Mouse (Mus musculus) layer of hippocampus, postnatal 36 days (tissue): ENCODE measurements around the gene Scml4. TPM values are rescaled to one million over a fixed set of nuclear protein-coding genes. Genes with fewer than 3 reads are reported as not detected.

Experiments
- DNase-seq, 2 experiments: peaks; one replicate each; pipeline ENCODE4 v3.0.0; 2022
- total RNA-seq, 2 experiments: library from RNA; stranded (reverse); gene quantifications; 2 replicates each; pipeline ENCODE4 v1.2.3; 2021

Gene Scml4
- total RNA-seq, 2 experiments from 2014 or later, result 4.4 to 5.1 TPM

DNA sequence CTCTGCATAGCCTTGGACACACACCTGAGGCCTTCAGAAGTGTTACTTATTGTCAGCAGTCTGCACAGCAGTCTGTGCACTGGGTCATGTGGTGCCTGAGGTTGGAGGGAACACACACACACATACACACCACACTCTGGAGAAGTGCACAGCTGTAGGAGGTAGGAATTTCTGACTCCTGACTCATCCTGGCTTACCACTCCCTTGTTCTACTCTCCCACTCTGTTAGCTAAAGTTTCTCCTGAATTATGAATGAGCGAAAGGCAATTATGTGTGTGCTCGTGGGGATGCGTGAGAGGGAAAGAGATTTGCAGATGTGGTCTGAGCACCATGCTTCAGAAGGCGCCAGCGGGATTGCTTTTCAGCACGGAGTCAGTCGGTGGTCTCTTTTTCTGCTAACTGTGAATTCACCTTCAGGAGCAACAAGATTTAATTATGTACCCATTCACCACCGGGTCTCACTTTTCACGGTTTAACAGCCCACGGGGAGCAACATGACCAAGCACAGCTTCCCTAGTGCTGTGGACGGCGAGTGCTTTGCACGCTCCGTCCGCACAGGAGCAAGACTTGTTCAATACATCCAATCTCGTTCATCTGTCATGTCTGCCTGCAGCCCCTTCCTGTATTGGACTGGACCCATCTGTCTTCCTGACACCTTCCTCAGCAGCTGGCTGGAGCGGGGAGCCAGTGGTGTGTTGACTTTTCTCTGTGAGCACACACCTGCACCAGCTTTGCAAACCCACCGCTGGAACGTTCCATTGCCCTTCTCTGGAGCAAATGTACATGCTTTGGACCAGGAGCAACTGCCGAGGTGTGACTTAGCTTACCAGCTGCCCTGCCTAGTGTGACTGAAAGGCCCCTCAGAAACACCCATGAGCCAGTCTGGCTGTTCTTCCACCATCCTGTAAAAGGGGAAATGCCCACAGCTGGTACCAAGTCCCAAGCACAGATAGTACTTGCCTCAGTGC is 91.2 kb downstream of the Scml4 start:
- no peak for DNase-seq

DNA sequence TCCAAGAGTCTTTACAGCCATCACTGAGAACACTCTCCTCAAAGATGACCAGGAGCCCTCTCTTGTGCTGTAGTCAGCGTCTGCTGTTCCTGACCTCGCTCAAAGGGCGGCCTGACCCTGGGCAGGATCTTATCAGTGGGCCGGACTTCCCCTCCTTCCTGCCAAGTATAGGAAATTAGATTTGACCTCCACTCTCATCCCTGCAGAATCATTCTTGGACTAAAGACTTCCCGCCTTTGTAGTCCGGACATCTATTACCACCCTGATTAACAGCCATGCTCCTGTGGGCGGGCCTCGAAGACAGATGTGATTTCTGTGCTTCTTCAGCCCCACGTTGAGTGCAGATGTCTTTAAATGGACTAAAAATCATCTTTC is 91.9 kb downstream of the Scml4 start:
- DNase-seq, result no peak

GRCm38 (mm10) chr10:42953601-42954000 is 93.4 kb downstream of the Scml4 start:
- no peak for DNase-seq

DNA sequence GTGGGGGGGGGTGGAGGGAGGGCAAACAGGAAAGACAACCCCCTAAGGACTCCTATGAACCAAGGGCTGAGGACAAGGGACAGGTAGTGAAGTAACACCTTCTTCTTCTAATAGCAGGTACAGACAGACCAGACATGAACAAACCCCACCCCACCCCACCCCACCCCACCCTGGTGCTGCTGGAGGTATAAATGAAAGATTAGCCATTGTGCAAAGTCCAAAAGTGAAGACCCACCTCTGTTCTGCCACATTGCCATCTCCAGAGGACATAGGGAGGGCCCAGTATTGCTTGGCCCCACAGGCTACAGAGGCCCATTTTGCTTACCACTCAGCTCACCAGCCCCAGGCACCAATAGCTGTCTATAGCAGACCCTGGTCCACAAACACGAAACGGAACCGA is 95.0 kb downstream of the Scml4 start:
- DNase-seq, result no peak

GRCm38 (mm10) chr10:42957881-42958651 is 97.9 kb downstream of the Scml4 start:
- DNase-seq, result peak; percentile 50 to 62

DNA sequence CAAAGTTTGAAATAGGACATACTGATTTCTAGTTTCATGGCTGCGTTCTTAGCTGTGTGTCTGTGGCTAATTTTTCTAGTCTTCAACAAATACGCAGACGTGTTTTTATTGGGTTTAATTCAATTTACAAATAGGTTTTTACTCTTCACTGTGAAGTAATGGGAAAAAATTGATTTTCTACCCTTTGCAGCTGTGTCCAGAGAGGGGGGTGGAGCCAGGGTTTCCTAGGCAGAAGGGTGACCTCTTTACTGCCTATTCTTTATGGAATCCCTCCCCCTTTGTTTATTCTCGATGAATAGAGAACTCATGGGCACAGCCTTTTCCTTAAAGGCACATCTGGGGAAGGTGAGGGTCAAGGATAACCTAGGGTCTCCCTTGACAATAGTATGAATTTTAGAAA is 98.5 kb downstream of the Scml4 start:
- DNase-seq, result no peak

DNA sequence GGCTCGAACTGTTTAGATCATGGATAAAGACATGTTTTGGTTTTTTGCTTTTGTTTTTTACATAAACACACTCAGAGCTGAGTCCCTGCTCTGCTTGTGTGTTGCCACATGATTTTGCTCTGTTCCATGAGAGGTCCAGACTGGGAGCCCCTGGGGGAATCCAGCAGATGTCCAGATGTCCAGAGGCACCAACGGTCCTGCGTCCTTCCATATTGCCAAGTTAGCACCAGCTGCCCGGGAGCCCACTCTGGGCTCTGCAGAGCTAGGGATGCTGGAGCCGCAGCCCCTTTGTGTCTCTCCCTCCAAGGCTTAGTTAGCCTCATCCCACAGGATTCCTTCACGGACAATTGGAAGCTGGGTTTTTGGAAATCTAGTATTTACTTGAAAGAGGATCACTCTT is 101.6 kb downstream of the Scml4 start:
- DNase-seq, result no peak

DNA sequence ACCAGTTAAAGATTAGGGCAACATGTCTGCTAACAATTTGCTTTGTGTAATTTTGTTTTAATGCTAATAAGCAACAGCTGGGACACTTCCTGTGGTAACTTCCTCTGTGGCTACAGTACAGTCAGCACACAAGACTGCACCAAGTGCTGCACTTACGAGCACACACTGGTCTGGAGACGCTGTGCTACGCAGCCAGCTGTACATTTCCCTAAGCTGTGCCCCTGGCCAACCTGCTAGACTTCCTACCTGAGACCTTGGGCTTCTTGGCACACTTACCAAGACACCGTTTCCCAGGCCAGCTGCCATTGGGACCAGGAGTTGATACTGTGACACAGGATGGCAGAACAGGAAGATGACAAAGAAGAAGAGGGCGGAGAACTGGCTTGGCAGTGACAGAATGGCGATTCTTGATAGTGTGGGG is 102.0 kb downstream of the Scml4 start:
- no peak for DNase-seq

- DNase-seq, result no peak
Observed at GRCm38 (mm10) chr10:42962655-42963054, 102.5 kb downstream of the Scml4 start.

GRCm38 (mm10) chr10:42963061-42963460 is 102.9 kb downstream of the Scml4 start:
- no peak for DNase-seq

DNA sequence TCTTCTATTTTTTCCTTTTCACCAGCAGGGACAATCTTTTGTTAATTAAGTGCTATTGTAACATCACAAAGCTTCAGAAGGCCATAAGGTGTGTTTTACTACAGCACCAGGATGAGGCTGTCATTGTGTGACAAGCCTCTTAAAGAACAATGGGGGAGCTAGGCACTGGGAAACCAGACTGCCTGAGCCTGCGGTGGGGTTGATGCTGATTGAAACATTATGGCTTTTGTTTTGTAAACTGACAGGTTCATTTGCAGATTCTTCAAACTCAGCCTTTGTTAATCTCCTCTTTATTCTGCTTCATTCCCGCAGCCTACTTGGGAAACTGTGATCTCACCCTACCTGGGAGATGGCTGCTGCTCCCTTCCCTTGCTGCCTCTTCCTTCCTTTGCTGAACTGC is 108.2 kb downstream of the Scml4 start:
- DNase-seq, result no peak

DNA sequence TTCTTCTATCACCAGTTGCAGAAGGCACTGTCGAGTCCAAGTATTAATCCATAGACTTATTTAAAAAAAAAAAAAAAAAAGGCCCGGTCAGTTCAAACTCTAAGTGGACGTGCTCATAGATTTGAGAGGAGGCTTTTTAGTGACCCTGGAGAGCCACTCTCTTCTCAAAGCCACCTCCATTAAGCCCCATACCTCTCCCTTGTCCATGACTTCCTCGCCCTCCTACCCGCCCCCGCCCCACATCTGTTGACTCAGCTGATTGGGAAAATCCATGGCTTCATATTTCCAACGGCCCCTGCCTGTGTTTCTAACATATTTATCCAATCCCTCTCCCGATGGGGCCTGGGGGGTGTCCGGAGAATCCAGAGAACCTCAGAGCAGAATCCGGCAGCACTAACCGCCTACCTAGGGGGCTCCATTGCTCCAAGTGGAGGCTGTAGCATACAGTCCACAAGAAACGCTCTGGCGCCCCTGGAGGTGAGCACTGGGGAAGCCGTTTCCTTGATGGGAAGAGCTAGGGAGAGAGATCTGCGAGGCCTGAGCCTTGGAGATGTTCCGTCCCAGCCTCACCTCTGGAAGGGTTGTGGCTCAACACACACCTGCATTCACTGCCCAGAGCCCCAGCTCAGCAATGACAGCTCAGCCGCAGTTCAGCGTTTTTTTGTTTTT is 112.5 kb downstream of the Scml4 start:
- peak; percentile 36 for DNase-seq

DNA sequence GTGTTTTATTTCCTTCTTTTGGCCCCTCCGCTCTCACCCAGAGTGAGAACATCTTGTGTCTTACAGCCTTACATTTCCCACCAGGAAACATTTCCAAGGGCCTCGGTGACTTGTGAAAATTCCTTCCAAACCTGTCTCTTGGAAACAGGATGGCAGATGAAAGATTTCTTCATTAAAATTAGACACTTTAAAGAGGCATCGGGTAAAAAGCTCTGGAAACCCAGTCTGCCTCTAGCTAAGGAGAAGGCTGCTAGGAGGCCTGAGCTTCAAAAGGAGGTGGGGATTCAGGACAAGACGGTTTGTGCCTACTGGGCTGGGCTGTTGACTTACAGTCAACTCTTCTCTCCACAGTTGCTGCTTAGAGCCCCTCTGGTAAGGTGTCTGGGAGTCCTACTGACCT is 113.4 kb downstream of the Scml4 start:
- DNase-seq, result no peak

DNA sequence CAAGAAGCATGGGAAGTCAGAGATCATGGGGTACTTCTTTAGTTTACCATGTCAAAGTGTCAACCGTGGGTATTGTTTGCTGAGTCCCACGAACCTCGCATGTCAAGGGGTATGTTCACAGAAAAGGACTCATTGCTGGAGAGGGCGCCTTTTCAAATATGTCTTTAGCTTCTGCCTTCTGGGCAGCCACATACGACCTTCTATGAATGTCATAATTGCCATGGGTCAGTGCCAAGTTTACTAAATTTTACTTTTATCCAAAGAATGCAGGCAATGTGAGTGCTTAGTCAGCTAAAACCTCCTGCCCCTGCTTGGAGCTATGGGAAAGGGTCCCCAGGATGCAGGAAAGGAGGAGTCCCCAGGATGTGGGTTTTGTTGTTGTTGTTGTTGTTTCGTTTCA is 116.4 kb downstream of the Scml4 start:
- DNase-seq, result no peak

DNA sequence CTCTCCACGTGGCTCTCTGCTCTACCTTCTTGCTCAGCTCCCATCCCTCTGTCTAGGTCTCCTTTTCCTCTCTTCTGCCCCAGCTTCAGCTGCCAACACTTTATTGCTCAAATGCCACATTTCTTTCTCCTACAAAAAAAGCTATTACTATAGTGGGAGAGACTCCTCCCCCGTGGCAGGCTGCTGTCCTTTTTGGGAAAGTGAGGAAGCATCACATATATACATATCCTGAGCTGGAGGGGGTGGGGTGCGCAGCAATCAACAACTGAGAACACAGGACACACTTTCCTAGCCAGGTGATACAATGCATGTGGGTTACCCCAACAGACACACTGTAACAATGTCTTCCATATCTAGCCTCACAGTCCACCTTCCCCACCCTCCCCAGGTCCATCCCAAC is 118.2 kb downstream of the Scml4 start:
- no peak for DNase-seq

DNA sequence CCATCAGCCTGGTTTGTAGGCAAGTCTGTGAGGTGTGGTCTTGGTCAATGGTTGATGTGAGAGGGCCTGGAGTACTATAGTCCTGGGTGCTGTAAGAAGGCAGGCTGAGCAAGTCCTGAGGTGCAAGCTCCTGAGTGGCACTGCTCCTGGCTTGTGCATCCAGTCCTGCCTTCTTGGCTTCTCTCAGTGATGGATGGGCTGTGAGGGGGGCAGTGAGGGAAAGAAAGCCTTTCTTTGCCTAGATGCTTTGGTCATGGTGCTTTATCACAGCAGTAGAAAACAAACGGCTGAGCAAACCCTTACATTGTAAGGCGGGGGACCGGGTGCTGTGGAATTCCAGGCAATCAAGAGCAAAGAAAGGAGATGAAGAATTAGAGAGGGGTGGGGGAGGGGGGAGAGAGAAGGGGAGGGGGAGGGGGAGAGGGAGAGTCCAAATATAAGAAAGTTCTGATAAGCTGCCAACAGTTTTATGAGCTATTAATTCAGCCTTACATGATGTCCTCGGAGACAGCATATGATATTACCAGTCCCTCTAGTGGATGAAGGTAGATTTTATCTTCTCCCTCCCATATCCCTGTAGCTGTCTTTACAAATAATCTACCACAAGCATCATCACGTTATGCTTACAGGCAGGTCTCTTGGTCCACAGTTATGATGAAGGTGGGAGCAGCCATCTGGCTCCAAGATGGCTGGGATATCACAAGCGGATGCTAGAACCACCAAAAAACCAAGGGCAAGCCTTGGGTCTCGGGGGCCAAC is 121.0 kb downstream of the Scml4 start:
- DNase-seq, result no peak

DNA sequence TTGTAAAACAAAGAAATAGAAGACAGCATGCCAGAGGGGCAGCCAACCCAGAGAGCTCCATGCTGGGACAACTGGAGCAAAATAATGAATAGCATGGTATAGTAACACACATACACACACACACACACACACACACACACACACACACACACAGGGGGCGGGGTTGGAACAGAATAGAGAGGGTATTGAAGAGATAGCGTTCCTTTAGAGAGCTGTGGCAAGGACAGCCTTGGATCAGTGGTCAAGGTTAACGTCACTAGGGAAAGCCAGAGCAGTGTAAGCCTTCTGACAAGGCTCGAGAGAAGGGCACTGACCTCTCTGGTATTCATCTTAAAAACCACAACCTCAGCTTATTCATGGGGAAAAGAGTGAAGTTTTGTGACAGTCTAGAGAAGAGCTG is 124.7 kb downstream of the Scml4 start:
- no peak for DNase-seq

- no peak for DNase-seq
Observed at GRCm38 (mm10) chr10:42987594-42988052, 127.5 kb downstream of the Scml4 start.

- no peak for DNase-seq
Observed at GRCm38 (mm10) chr10:42988627-42989026, 128.5 kb downstream of the Scml4 start.

DNA sequence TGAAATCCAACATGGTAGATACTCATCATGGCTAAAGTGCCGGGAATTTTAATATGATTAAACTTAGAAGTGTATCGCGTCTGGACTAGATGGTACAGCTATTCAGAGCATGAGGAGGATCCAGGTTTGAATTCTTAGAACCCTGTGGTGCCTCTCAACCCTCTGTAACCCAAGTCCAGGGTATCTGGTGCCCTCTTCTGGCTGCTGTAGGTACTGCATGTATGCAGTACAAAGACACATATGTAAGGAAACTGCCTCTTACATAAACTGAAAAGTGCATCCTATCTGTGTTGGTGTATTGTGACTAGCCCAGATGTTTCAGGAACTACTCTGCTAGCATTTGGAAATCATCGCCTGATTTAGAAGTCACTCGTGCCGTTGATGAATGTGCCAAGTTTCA is 129.7 kb downstream of the Scml4 start:
- no peak for DNase-seq

- DNase-seq, result no peak
Observed at GRCm38 (mm10) chr10:42991018-42991417, 130.8 kb downstream of the Scml4 start.

DNA sequence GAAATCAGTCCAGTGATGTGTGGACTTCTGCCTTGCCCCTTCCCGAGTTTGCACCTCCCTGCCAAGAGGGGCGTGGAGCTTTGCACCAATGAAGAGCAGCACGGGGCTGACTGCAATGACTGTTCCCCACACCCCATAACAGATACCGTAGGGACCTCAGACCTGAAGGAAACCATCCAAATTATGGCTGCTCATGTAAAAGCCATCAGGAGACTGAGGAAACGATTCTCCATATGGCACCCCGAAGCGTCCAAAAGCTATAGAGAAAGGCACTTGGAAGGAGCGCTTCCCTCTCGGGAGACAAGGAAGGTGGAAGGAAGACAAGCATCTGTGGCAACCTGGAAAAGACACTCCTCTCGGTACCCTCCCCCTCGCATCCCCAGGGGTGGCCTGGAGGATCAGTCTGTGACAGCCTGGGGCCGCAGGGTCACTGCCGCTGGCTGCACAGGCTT is 134.2 kb downstream of the Scml4 start:
- DNase-seq, result peak in 1 of 2 experiments; percentile 19
